Mouse (Mus musculus) heart, embryonic 10.5 days (tissue): ENCODE measurements at regions not wholly inside any gene's neighbourhood (a gene's known extent, or its start where the extent isn't known, plus 50 kb on each side); places are given as distances from the start of the nearest gene placed in this dataset.

Experiments
- DNase-seq: peaks from one replicate; pipeline ENCODE4 v3.0.0-alpha.2; 2017; ENCODE audit warnings: low spot score
- H3K27ac ChIP-seq: fragments of 300-500 bp; sonication (generic); 2 replicates; pipeline ENCODE4 v1.5.1; 2016; ENCODE audit warnings: mild to moderate bottlenecking
- H3K27me3 ChIP-seq: fragments of 300-500 bp; sonication (generic); 2 replicates; pipeline ENCODE4 v1.6.1; 2016; ENCODE audit warnings: mild to moderate bottlenecking; ENCODE audit not compliant: poor library complexity, insufficient read depth, severe bottlenecking
- H3K36me3 ChIP-seq: fragments of 300-500 bp; sonication (generic); 2 replicates; pipeline ENCODE4 v1.6.1; 2016; ENCODE audit warnings: mild to moderate bottlenecking, moderate library complexity
- H3K4me1 ChIP-seq: fragments of 300-500 bp; sonication (generic); 2 replicates; pipeline ENCODE4 v1.6.1; 2016; ENCODE audit warnings: mild to moderate bottlenecking
- H3K4me3 ChIP-seq: fragments of 300-500 bp; sonication (generic); 2 replicates; pipeline ENCODE4 v1.5.1; 2016; ENCODE audit warnings: mild to moderate bottlenecking, moderate library complexity
- H3K9me3 ChIP-seq: fragments of 300-500 bp; sonication (generic); 2 replicates; pipeline ENCODE4 v1.6.1; 2016; ENCODE audit warnings: mild to moderate bottlenecking, moderate library complexity
- WGBS: fragments of 180-500 bp; shearing (Covaris S2); methylation state at CpG from one replicate; pipeline ENCODE4 v1.1.7; 2016; 5-methylcytosine and 5-hydroxymethylcytosine counted together

DNA sequence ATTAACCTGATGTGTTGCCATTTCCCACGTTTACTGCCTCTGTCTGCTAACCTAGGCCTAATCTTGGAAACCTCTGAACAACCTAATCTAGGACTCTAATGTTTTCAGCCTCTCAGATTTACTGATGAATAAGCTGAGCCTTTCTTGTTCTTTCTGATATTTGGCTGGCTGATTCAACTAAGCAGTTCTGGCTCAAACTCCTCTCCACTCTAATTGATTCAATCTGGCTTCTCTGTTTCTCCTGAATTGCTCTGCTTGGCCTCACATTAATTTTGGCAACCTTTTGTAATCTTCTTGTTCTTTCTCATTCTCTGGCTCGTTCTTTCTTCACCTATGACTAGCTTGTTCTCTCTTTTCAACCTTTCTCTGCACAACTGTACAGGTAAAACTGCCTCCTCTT is 1561.2 kb upstream of the Zeb2 start:
- Histone ChIP-seq H3K27ac (no peak overlapping the region), H3K4me3 (no peak overlapping the region), H3K36me3 (no peaks in the 10 kb centered on the region), H3K27me3 (no peaks in the 10 kb centered on the region), H3K4me1 (no peaks in the 10 kb centered on the region), H3K9me3 (no peaks in the 10 kb centered on the region)
- 60% methylated on average over 2 of the region's 2 CpGs for WGBS
- DNase-seq = no peak

DNA sequence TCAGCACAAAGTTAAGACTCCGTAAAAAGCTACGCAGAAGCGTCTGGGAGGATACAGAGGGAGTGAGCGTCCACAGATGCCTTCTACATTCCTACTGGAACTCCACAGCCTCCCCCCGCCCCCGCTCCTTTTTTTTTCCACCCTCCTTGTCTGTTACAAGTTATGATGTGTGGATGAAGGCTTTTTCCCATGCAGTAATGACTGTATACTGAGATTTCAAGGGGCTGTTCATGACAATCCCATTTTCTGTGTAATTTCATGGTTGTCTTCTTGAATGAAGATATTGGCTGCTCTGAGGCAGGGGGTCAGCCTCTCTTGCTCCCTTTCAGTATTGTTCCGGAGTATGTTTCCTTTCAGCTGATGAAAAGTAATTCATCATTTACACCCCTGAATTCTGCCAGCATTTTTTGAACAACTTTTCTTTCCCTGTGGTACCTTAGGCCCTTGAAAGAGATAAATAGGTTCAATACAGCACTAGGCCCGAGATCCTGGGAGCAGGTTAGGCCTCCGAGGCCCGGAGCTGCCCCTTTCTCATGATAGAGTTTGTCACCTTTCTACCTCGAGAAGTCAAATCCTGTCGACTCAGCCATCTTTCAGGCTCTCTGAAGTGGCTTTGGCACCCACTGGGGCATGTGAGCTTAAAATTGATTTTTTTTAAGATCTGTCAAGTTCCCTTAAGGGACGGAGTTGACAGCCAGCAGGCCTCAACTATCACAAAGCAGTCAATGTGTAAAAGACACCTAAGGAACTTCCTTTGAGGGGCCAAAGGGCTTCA is 1552.5 kb upstream of the Zeb2 start:
- Histone ChIP-seq H3K36me3 (no peaks in the 10 kb centered on the region), H3K27me3 (no peaks in the 10 kb centered on the region), H3K9me3 (no peaks in the 10 kb centered on the region), H3K4me1 (no peaks in the 10 kb centered on the region), H3K27ac (no peak overlapping the region), H3K4me3 (no peak overlapping the region)
- 69% methylated on average over 13 of the region's 13 CpGs for WGBS
- DNase-seq = no peak

DNA sequence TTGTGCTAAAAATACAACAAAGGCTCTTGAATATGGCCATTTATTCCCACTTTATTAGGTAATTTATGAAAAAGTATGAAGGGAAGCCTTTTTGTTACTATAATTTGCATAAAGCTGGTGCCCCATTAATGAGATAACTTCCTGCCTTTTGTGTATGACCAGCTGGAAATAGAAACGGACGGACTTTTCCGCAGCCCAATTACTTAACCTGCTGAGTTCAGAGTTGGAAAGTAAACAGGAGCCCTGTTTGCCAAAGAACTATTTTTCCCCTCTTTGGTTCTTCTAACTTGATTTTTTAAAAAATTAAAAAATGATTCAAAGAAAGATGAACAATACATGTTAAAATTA is 1549.8 kb upstream of the Zeb2 start:
- Histone ChIP-seq H3K9me3 (no peaks in the 10 kb centered on the region), H3K4me1 (no peaks in the 10 kb centered on the region), H3K36me3 (no peaks in the 10 kb centered on the region), H3K4me3 (no peak overlapping the region), H3K27ac (no peak overlapping the region), H3K27me3 (no peaks in the 10 kb centered on the region)
- WGBS = 68% methylated on average over 3 of the region's 3 CpGs
- DNase-seq = no peak

DNA sequence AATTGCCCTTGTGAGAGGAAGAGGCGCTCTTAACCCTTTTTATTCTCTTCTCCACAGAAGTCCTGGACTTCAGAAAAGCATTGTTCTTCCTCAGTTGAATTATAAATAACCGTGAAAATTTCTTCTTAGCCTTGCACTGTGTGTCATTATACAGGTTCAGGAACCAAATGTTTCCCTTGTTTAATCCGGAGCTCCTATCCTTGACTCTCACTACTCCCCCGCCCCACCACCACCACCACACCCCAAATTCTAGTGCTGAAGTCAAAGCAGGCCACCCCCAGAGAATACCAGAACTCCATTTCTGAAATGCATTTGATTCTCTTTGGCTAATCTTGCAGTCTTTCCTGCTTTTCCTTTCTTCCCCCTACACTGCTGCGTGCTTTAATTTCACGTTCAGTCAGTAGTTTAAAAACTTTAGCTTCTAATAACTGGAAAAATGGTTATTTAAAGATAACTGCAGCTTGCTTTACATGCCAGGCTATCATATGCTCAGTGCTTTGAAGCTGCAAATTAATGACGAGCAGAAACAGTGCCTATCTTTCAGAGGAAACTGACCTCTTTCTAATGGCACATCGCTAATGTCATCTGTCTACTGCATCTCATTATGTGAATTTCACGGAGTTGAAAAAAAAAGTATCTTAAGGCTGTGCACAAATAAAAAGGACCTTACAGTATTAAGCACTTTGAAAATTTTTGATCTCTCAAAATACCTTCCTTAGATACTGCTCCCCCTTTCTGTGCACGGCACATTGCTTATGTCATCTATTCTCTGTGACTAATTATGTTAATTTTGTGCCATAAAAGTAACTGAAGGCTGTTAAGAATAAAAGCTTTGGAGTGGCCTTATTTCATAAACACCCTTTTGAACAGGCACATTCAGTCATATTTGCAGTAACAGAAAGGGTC is 1549.1 kb upstream of the Zeb2 start:
- Histone ChIP-seq H3K27me3 (no peaks in the 10 kb centered on the region), H3K9me3 (no peaks in the 10 kb centered on the region), H3K36me3 (no peaks in the 10 kb centered on the region), H3K27ac (no peak overlapping the region), H3K4me1 (no peaks in the 10 kb centered on the region), H3K4me3 (no peak overlapping the region)
- no peak for DNase-seq
- 79% methylated on average over 10 of the region's 10 CpGs for WGBS

DNA sequence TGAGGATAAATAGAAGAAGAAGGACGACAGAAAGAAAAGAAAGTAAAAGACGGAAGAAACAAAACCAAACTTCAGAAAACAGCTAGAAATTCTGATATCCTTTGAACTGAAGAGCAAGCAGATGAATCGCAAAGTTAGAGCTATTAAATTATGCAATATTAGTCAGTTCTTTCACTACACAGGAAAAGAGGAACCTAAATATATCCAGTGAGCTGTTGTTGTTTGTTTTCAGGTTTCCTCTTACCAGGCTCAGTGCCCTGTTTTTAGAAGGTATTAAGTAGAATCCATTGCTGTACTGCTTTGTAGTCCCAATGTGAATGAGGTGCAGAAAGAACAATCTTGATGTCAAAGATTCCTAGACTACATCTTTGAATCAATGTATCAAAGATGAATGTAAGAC is 1544.7 kb upstream of the Zeb2 start:
- WGBS = 78% methylated on average over 3 of the region's 3 CpGs
- Histone ChIP-seq H3K9me3 (no peaks in the 10 kb centered on the region), H3K4me1 (no peaks in the 10 kb centered on the region), H3K27ac (no peak overlapping the region), H3K27me3 (no peaks in the 10 kb centered on the region), H3K36me3 (no peaks in the 10 kb centered on the region), H3K4me3 (no peak overlapping the region)
- no peak for DNase-seq

DNA sequence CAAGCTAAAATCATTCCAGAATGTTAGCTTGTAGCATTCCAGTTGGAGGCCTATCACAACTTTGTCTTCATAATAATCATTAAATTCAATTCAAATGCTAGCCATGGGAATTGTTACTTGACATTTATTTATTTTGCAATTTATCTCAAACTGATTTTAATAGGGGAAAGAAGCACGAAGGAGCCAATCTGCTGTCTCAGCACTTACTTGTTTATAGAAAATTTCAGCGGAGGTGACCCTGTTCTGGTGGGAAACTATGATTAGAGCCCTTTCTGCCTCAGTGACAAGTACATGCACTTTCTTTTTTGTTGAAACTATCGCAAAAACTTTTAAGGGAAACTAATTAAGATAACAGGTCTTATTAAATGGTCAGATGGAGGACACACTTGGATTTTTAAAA is 1543.4 kb upstream of the Zeb2 start:
- DNase-seq = no peak
- 70% methylated on average over 3 of the region's 3 CpGs for WGBS
- no peaks in the 10 kb centered on the region for H3K27me3 ChIP-seq

DNA sequence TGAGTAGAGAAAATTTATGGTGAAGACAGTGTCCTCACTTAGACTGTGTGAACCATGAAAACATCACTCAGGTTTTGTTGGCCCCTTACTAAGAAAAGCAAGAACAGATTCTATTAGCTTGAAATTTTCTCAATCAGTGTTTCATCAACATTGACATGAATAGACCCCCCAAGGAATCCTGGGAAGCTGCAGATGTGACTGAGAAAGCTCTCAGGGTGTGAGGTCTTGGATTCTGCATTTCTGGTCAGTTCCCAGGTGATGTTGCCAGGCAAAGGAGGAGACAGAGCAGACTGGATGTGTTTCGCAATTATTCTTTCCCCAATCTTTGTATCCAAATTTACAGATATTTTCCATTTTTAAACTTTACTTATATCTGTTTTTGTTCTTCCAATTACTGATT is 1538.1 kb upstream of the Zeb2 start:
- no peaks in the 10 kb centered on the region for H3K4me1 ChIP-seq
- no peak overlapping the region for H3K4me3 ChIP-seq
- H3K36me3 ChIP-seq = no peaks in the 10 kb centered on the region
- H3K27ac ChIP-seq = no peak overlapping the region
- no peaks in the 10 kb centered on the region for H3K27me3 ChIP-seq
- H3K9me3 ChIP-seq = no peaks in the 10 kb centered on the region
- no peak for DNase-seq
- 84% methylated on average over 1 of the region's 1 CpGs for WGBS

More for the DNA sequence above, 1543.4 kb upstream of the Zeb2 start:
- H3K27ac ChIP-seq = no peak overlapping the region
- H3K4me1 ChIP-seq = no peaks in the 10 kb centered on the region
- no peak overlapping the region for H3K4me3 ChIP-seq
- no peaks in the 10 kb centered on the region for H3K36me3 ChIP-seq
- no peaks in the 10 kb centered on the region for H3K9me3 ChIP-seq

DNA sequence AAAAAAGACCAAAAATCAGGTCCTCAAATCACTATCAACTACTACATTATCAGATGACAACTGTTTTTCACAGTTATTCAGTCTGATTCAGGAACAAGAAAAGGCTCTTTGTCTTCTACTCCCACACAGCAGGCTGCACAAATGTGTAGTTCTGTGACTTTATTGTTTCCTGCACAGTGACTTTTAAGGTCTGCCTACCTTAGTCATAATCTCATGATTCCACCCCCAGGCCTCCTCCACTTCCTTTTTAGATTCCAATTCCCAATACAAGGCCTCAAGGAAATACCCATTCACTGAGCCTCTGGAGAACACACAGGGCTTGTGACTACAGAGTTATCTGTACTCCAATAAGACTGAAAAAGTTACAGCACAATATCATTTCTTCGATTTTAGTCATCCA is 1535.4 kb upstream of the Zeb2 start:
- no peaks in the 10 kb centered on the region for H3K9me3 ChIP-seq
- H3K27me3 ChIP-seq = no peaks in the 10 kb centered on the region
- no peak for DNase-seq
- H3K36me3 ChIP-seq = no peaks in the 10 kb centered on the region
- H3K27ac ChIP-seq = no peak overlapping the region
- no peaks in the 10 kb centered on the region for H3K4me1 ChIP-seq
- no peak overlapping the region for H3K4me3 ChIP-seq
- WGBS = 67% methylated on average over 1 of the region's 1 CpGs

DNA sequence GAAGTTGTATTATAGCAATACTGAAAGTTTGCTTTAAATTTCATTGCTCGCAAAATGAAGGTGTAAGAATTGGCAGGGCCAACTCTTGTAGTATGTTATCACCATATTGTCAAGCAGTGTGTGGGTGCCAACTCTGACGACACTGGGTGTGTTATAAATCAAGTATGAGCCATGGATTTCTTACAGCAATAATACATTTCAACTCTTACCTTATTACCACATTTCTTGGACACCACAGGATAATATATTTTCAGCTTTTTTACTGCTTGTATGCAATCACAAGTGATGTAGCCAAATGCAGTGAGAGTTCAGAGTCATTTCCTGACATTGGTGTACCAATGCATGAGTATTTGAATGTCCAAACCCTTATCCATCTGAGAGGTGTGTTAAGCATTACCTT is 1529.2 kb upstream of the Zeb2 start:
- H3K4me3 ChIP-seq = no peak overlapping the region
- H3K27me3 ChIP-seq = no peaks in the 10 kb centered on the region
- no peaks in the 10 kb centered on the region for H3K36me3 ChIP-seq
- H3K9me3 ChIP-seq = no peaks in the 10 kb centered on the region
- DNase-seq = no peak
- WGBS = 73% methylated on average over 2 of the region's 2 CpGs
- no peaks in the 10 kb centered on the region for H3K4me1 ChIP-seq
- no peak overlapping the region for H3K27ac ChIP-seq

DNA sequence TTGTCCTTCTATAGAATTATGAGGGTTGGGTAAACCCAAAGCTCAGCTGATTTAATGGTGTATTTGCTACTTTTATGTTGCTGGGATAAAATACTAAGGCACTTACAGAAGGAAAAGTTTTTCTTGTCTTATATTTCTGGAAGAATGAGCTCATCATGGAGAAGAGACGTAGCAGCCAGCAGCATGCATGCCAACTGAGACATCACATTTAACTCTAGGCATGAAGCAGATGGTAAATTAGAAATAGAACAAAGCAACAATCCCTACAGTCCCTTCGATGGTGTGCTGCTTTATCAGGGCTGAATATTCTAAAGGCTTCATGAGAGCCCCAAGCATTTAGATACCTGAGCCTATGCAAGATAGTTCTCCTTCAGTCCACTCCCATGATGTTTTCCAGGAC is 1492.0 kb upstream of the Zeb2 start:
- H3K36me3 ChIP-seq = no peaks in the 10 kb centered on the region
- no peaks in the 10 kb centered on the region for H3K9me3 ChIP-seq
- WGBS = 85% methylated on average over 2 of the region's 2 CpGs
- no peaks in the 10 kb centered on the region for H3K4me1 ChIP-seq
- no peaks in the 10 kb centered on the region for H3K27me3 ChIP-seq
- no peak overlapping the region for H3K4me3 ChIP-seq
- no peak for DNase-seq
- no peak overlapping the region for H3K27ac ChIP-seq

DNA sequence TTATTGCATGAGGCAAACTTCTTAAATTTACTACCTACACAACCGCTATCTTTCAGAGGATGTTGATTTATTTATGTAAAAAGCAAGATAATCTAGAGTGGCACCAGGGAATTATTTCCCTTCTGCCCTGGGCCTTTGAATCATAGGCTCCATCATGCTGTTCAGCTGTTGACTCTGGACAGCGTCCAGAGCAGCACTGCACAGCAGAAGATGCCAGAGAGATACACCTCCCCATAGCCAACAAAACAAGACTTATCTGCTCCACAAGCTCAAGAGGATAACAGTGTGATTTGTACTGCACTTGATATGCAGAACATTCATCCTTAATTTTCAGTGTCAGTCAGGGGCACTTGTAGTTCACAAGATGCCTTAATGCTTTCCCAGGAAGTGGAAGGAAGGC is 1464.6 kb upstream of the Zeb2 start:
- Histone ChIP-seq H3K36me3 (no peaks in the 10 kb centered on the region), H3K4me3 (no peak overlapping the region), H3K9me3 (no peaks in the 10 kb centered on the region), H3K27me3 (no peaks in the 10 kb centered on the region), H3K27ac (no peak overlapping the region), H3K4me1 (no peaks in the 10 kb centered on the region)
- WGBS = 36% methylated on average over 2 of the region's 2 CpGs
- DNase-seq = no peak

DNA sequence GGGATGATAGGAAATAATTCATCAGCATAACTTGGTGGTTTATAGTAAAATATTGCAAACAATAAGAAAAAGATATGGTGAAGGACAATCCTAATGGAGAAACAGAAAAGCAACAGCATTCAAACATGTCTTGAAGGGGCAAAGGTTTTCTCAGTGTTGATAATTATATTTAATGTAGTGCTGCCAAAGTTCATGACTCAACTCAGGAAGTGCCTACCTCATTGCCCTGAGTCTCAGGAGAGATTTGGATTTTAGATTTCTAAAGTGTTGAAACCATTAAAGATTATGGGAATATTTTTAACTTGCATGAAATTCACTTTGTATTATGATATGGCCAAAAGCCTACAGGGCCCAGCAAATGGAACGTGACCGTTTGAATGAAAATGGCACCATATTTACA is 1453.2 kb upstream of the Zeb2 start:
- H3K4me1 ChIP-seq = no peaks in the 10 kb centered on the region
- H3K4me3 ChIP-seq = no peak overlapping the region
- no peak for DNase-seq
- H3K27ac ChIP-seq = no peak overlapping the region
- 87% methylated on average over 2 of the region's 2 CpGs for WGBS
- H3K9me3 ChIP-seq = no peaks in the 10 kb centered on the region
- H3K27me3 ChIP-seq = no peaks in the 10 kb centered on the region
- H3K36me3 ChIP-seq = no peaks in the 10 kb centered on the region

DNA sequence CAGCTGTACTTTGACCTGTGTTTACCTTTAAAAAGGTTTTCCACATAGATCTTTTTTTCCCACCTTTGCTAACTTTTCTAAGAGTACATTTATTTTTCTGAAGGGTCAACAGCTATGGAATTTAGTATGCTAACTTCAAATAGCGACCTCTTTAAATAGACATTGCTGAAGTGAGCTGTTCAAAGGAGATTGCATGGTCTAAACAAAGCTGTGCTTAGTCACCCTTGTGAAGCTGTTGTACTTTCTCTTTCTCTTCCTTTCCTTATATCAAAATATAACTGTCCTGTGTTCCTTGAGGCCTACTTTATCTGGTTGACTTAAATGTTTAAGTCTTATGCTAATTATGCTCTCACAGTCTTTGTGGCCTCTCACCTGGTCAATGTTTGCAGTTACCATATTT is 1416.2 kb upstream of the Zeb2 start:
- Histone ChIP-seq H3K27ac (no peak overlapping the region), H3K36me3 (no peaks in the 10 kb centered on the region), H3K27me3 (no peaks in the 10 kb centered on the region), H3K4me3 (no peak overlapping the region), H3K9me3 (no peaks in the 10 kb centered on the region), H3K4me1 (no peaks in the 10 kb centered on the region)
- 52% methylated on average over 1 of the region's 1 CpGs for WGBS
- DNase-seq = no peak
